In the genomic region with DNA sequence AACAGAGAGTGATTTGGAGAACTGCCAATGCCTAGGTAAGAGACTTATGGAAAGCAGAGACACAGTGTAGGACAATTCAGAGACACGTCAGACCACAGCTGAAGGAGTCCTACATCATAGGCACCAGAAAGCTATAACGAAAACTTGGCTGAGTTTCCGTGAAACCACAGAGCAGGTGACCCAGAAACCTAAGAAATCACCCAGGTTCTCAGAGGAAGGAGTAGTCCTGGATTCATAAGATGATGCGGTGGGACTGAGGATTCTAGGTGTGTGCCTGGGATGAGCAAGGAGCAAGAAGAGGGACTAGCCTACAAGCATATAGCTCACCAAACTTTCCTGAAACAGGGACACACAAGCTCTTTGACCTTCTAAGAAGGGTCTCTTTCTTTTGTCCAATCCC, we compare ENCODE assay signal across 27 mouse cellular contexts. TPM values are rescaled to one million over a fixed set of nuclear protein-coding genes. Genes with fewer than 3 reads are reported as not detected.
A peak's percentile ranks its signal among the peaks of the same experiment; 100 is the strongest.
DNase-seq lines count a peak whose midpoint lies in the region; ATAC-seq lines count a peak whose summit lies in the region.
"Had no signal": no experiment of that assay in that cellular context is flagged by ENCODE, and none has a peak within 500 bp of the region (broad histone marks: within the 10 kb centered on the region; RNA-seq: fewer than 3 reads in every experiment).

No protein-coding gene starts in this region.

- peaks cover 15% of the 10 kb centered on the region for H3K36me3 ChIP-seq in heart, embryonic 13.5 days
- peaks cover 12% of the 10 kb centered on the region; the same call in 1 of the 2 replicates for H3K36me3 ChIP-seq in kidney, embryonic 15.5 days
- peaks cover 8% of the 10 kb centered on the region for H3K36me3 ChIP-seq in neural tube, embryonic 15.5 days
- H3K36me3 ChIP-seq: liver, embryonic 12.5 days had no signal

- H3K9me3 ChIP-seq in heart, embryonic 13.5 days = no peaks in the 10 kb centered on the region
- no peaks in the 10 kb centered on the region for H3K9me3 ChIP-seq in kidney, embryonic 15.5 days (replicated peaks)
- no peaks in the 10 kb centered on the region for H3K9me3 ChIP-seq in neural tube, embryonic 15.5 days (replicated peaks)
- H3K9me3 ChIP-seq: forebrain, embryonic 13.5 days; limb, embryonic 13.5 days; liver, embryonic 12.5 days; midbrain, embryonic 13.5 days; neural tube, embryonic 13.5 days had no signal

- 78% methylated on average over 4 of the region's 4 CpGs for WGBS in heart, embryonic 13.5 days
- WGBS in kidney, embryonic 15.5 days = 79% methylated on average over 4 of the region's 4 CpGs
- WGBS in neural tube, embryonic 15.5 days = 92% methylated on average over 4 of the region's 4 CpGs

- peak overlapping the region; percentile 96; the same call in 1 of the 2 replicates for H3K4me2 ChIP-seq in heart, embryonic 13.5 days
- no peak overlapping the region; the same call in 1 of the 2 replicates for H3K4me2 ChIP-seq in kidney, embryonic 15.5 days
- no peak overlapping the region for H3K4me2 ChIP-seq in neural tube, embryonic 15.5 days
- H3K4me2 ChIP-seq: forebrain, embryonic 13.5 days; limb, embryonic 13.5 days; liver, embryonic 12.5 days; midbrain, embryonic 13.5 days had no signal

- ATAC-seq in heart, embryonic 13.5 days (ENCODE audit: extremely low read depth, insufficient number of reproducible peaks, low FRiP score, low TSS enrichment) = no peak
- no peak for ATAC-seq in kidney, embryonic 15.5 days (replicated peaks; ENCODE audit: low FRiP score)
- no peak for ATAC-seq in neural tube, embryonic 15.5 days (ENCODE audit: low FRiP score)
- ATAC-seq: forebrain, embryonic 13.5 days; hindbrain, embryonic 16.5 days; liver, embryonic 12.5 days; lung, postnatal 0 days; midbrain, embryonic 13.5 days had no signal

- peaks cover 37% of the 10 kb centered on the region for H3K4me1 ChIP-seq in heart, embryonic 13.5 days
- peaks cover 45% of the 10 kb centered on the region for H3K4me1 ChIP-seq in kidney, embryonic 15.5 days
- H3K4me1 ChIP-seq in brown adipose tissue, adult 24 weeks (ENCODE audit: control insufficient read depth, insufficient read depth, insufficient read length, low read length) = peaks cover 9% of the 10 kb centered on the region
- H3K4me1 ChIP-seq in neural tube, embryonic 15.5 days = peaks cover 34% of the 10 kb centered on the region

- DNase-seq in heart, adult 9 months (ENCODE audit: low spot score in 2 of 2) = no peak
- DNase-seq in kidney, postnatal 36 days = no peak
- peak; percentile 28 for DNase-seq in NIH3T3 (ENCODE audit: low read depth)
- DNase-seq: adrenal gland, adult 8-10 months; B cell, adult 2 months; cerebellum, adult 8-10 months; cerebellum, postnatal 25 days; gastrocnemius, postnatal 14 days; heart, postnatal 14 days; kidney, postnatal 4 days; lung, adult 18-20 months; thymus, adult 18-20 months; thymus, postnatal 25 days had no signal

- no peak overlapping the region for H3K4me3 ChIP-seq in heart, embryonic 13.5 days
- H3K4me3 ChIP-seq in kidney, embryonic 15.5 days (replicated peaks) = no peak overlapping the region
- peak overlapping the region; percentile 13; the same call in 1 of the 2 replicates for H3K4me3 ChIP-seq in brown adipose tissue, adult 24 weeks (ENCODE audit: insufficient read depth, low read depth, low read length)
- no peak overlapping the region for H3K4me3 ChIP-seq in neural tube, embryonic 15.5 days (replicated peaks)
- H3K4me3 ChIP-seq: forebrain, embryonic 13.5 days; limb, embryonic 13.5 days; liver, embryonic 12.5 days; midbrain, embryonic 13.5 days; neural tube, embryonic 13.5 days had no signal

- H3K27me3 ChIP-seq in heart, embryonic 13.5 days (replicated peaks) = no peaks in the 10 kb centered on the region
- no peaks in the 10 kb centered on the region for H3K27me3 ChIP-seq in kidney, embryonic 15.5 days
- no peaks in the 10 kb centered on the region for H3K27me3 ChIP-seq in neural tube, embryonic 15.5 days (replicated peaks)
- H3K27me3 ChIP-seq: forebrain, embryonic 13.5 days; limb, embryonic 13.5 days; liver, embryonic 12.5 days; neural tube, embryonic 13.5 days had no signal

- no peak overlapping the region for H3K27ac ChIP-seq in heart, embryonic 13.5 days (replicated peaks)
- 0 out of 2 replicates have a peak overlapping the region, but pooled peaks have one; percentile 0 for H3K27ac ChIP-seq in kidney, embryonic 15.5 days
- peak overlapping the region; percentile 84 for H3K27ac ChIP-seq in brown adipose tissue, adult 24 weeks (replicated peaks; ENCODE audit: low read depth, low read length)
- H3K27ac ChIP-seq in neural tube, embryonic 15.5 days (replicated peaks) = no peak overlapping the region
- H3K27ac ChIP-seq: forebrain, embryonic 13.5 days; limb, embryonic 13.5 days; liver, embryonic 12.5 days; macrophage; midbrain, embryonic 13.5 days; neural tube, embryonic 13.5 days had no signal

- no peak overlapping the region for H3K9ac ChIP-seq in heart, embryonic 13.5 days
- no peak overlapping the region for H3K9ac ChIP-seq in kidney, embryonic 15.5 days
- H3K9ac ChIP-seq in neural tube, embryonic 15.5 days (replicated peaks) = no peak overlapping the region
- H3K9ac ChIP-seq: forebrain, embryonic 13.5 days; limb, embryonic 13.5 days; liver, embryonic 12.5 days; midbrain, embryonic 13.5 days had no signal

RNA-seq across cellular contexts. Expression of a gene that starts 3.2 kb away (rescaled TPM):
- 6.4 and 8.7 TPM in 2 replicates for polyA plus RNA-seq in heart, embryonic 13.5 days (2015; fragmentation: Nextera tagmentation; extraction: Ambion mirVana)
- polyA plus RNA-seq in kidney, embryonic 15.5 days (2015; fragmentation: Nextera tagmentation; extraction: Ambion mirVana) = 12.6 and 14.1 TPM in 2 replicates
- 22.0 and 24.9 TPM in 2 replicates for polyA plus RNA-seq in brown adipose tissue, adult 24 weeks (2012; ENCODE audit: insufficient read depth, insufficient read length, missing spikeins)
- 8.6 and 10.6 TPM in 2 replicates for polyA plus RNA-seq in neural tube, embryonic 15.5 days (2015; fragmentation: Nextera tagmentation; extraction: Ambion mirVana)

RNA-seq across cellular contexts. Expression of a gene that starts 29.2 kb away (rescaled TPM):
- polyA plus RNA-seq in heart, embryonic 13.5 days (2015; fragmentation: Nextera tagmentation; extraction: Ambion mirVana) = 0.22 and 0.25 TPM in 2 replicates
- polyA plus RNA-seq in kidney, embryonic 15.5 days (2015; fragmentation: Nextera tagmentation; extraction: Ambion mirVana) = 1.3 and 1.6 TPM in 2 replicates
- 6.5 and 7.8 TPM in 2 replicates for polyA plus RNA-seq in brown adipose tissue, adult 24 weeks (2012; ENCODE audit: insufficient read depth, insufficient read length, missing spikeins)
- 0.79 and 2.8 TPM in 2 replicates for polyA plus RNA-seq in neural tube, embryonic 15.5 days (2015; fragmentation: Nextera tagmentation; extraction: Ambion mirVana)
- polyA plus RNA-seq: embryonic facial prominence, embryonic 11.5 days; hindbrain, embryonic 11.5 days had no signal

Comparison
In these comparisons a context has a peak if more than half of its experiments do, and no peak if none do; other contexts are left out.
1. H3K27ac ChIP-seq: peak in kidney, embryonic 15.5 days (single experiment) and brown adipose tissue, adult 24 weeks (single experiment); none in heart, embryonic 13.5 days (single experiment) and neural tube, embryonic 15.5 days (single experiment).